Mouse (Mus musculus): Measurements from ENCODE around the gene Usp2.
"Not testable (repeated sequence)": the region's sequence is repeated elsewhere in the genome, so short reads cannot be mapped to it uniquely, and the experiment has no call there.

Usp2 gene

GRCm38 (mm10) chr9:44093612-44094503 lies 27.0 kb downstream of the Usp2 start:
- peak; percentile 74 for DNase-seq (ENCODE audit: low spot score)

GRCm38 (mm10) chr9:44094737-44095136 lies 27.9 kb downstream of the Usp2 start:
- no peak for DNase-seq (ENCODE audit: low spot score)

- DNase-seq (ENCODE audit: low spot score), result no peak
These were observed 29.0 kb downstream of the Usp2 start for GRCm38 (mm10) chr9:44095781-44096180.

- no peak for DNase-seq (ENCODE audit: low spot score)
These were observed 29.7 kb downstream of the Usp2 start for GRCm38 (mm10) chr9:44096536-44096935.

GRCm38 (mm10) chr9:44101490-44101889 lies 34.7 kb downstream of the Usp2 start, which contains the start of gene Mfrp:
Mfrp (plus strand) TSS chr9:44101729.
- DNase-seq (ENCODE audit: low spot score), result no peak

- no peak for DNase-seq (ENCODE audit: low spot score)
These were observed 38.1 kb downstream of the Usp2 start for GRCm38 (mm10) chr9:44104881-44105280.

GRCm38 (mm10) chr9:44105781-44106180 lies 39.0 kb downstream of the Usp2 start:
- no peak for DNase-seq (ENCODE audit: low spot score)

- no peak for DNase-seq (ENCODE audit: low spot score)
These were observed 39.4 kb downstream of the Usp2 start for GRCm38 (mm10) chr9:44106182-44106581.

GRCm38 (mm10) chr9:44106596-44106995 lies 39.8 kb downstream of the Usp2 start:
- no peak for DNase-seq (ENCODE audit: low spot score)

- DNase-seq (ENCODE audit: low spot score), result peak; percentile 84
These were observed 40.3 kb downstream of the Usp2 start, which contains the start of gene C1qtnf5 for GRCm38 (mm10) chr9:44107110-44107509. C1qtnf5 (plus strand) TSS chr9:44107245.

- no peak for DNase-seq (ENCODE audit: low spot score)
These were observed 40.8 kb downstream of the Usp2 start for GRCm38 (mm10) chr9:44107557-44108179.

GRCm38 (mm10) chr9:44108269-44109055 lies 41.6 kb downstream of the Usp2 start:
- DNase-seq (ENCODE audit: low spot score), result no peak

- DNase-seq (ENCODE audit: low spot score), result peak; percentile 72
These were observed 42.7 kb downstream of the Usp2 start for GRCm38 (mm10) chr9:44109360-44110095.

GRCm38 (mm10) chr9:44111909-44112308 lies 45.1 kb downstream of the Usp2 start:
- not testable (repeated sequence) for DNase-seq (ENCODE audit: low spot score)

- DNase-seq (ENCODE audit: low spot score), result peak; percentile 98
These were observed 46.4 kb downstream of the Usp2 start, which contains the start of the genes Gm49380 and Rnf26 for GRCm38 (mm10) chr9:44113105-44113789. Gm49380 (minus strand) TSS chr9:44113500. Rnf26 (minus strand) TSS chr9:44113517.

GRCm38 (mm10) chr9:44114453-44114852 lies 47.6 kb downstream of the Usp2 start:
- DNase-seq (ENCODE audit: low spot score), result no peak

- DNase-seq (ENCODE audit: low spot score), result no peak
These were observed 48.8 kb downstream of the Usp2 start for GRCm38 (mm10) chr9:44115599-44115998.

- no peak for DNase-seq (ENCODE audit: low spot score)
These were observed 49.4 kb downstream of the Usp2 start for GRCm38 (mm10) chr9:44116182-44116581.

- DNase-seq (ENCODE audit: low spot score), result no peak
These were observed 52.2 kb downstream of the Usp2 start for GRCm38 (mm10) chr9:44119011-44119410.

- no peak for DNase-seq (ENCODE audit: low spot score)
These were observed 53.2 kb downstream of the Usp2 start for GRCm38 (mm10) chr9:44119948-44120465.

GRCm38 (mm10) chr9:44124317-44124716 lies 57.5 kb downstream of the Usp2 start:
- no peak for DNase-seq (ENCODE audit: low spot score)
